Mouse (Mus musculus) kidney, adult 2 months (tissue): Measurements from ENCODE around the gene Plin4.

Source experiments
- CTCF ChIP-seq: fragments of 200-500 bp; conservative IDR thresholded peaks from 2 replicates; pipeline ENCODE4 v1.5.1; 2011; ENCODE audit warnings: low read depth, mild to moderate bottlenecking, control low read depth, low read length, moderate library complexity, mixed read lengths; ENCODE audit not compliant: insufficient read depth, insufficient read length
- POLR2A ChIP-seq: fragments of 200-500 bp; IDR thresholded peaks from one replicate; pipeline ENCODE4 v1.6.1; 2011; ENCODE audit warnings: low read depth, low read length, control low read depth

- TF ChIP-seq POLR2A, result no peak
- TF ChIP-seq CTCF, result 0 out of 2 replicates have a peak, but pooled peaks have one; percentile 9
These were observed 9.8 kb upstream of the Plin4 start for GRCm38 (mm10) chr17:56119431-56119830.
